Mouse (Mus musculus) intestine, embryonic 15.5 days (tissue): Measurements from ENCODE around the gene Fermt3. TPM values are rescaled to one million over a fixed set of nuclear protein-coding genes. Genes with fewer than 3 reads are reported as not detected.

Experiments used
- ATAC-seq: fragments of 200-750 bp; cut with Nextera tagmentation; 2 replicates; pipeline ENCODE4 v1.8.0; 2017; ENCODE audit warnings: moderate TSS enrichment, moderate library complexity
- H3K27ac ChIP-seq: fragments of 300-500 bp; sonication (generic); 2 replicates; pipeline ENCODE4 v1.5.1; 2015; ENCODE audit warnings: mild to moderate bottlenecking, inconsistent platforms
- H3K27me3 ChIP-seq: fragments of 300-500 bp; sonication (generic); replicated peaks from 2 replicates; pipeline ENCODE4 v1.6.1; 2015; ENCODE audit warnings: inconsistent platforms
- H3K36me3 ChIP-seq: fragments of 300-500 bp; sonication (generic); 2 replicates; pipeline ENCODE4 v1.6.1; 2015; ENCODE audit warnings: inconsistent platforms
- H3K4me1 ChIP-seq: fragments of 300-500 bp; sonication (generic); replicated peaks from 2 replicates; pipeline ENCODE4 v1.6.1; 2015; ENCODE audit warnings: inconsistent platforms
- H3K4me2 ChIP-seq: fragments of 300-500 bp; sonication (generic); replicated peaks from 2 replicates; pipeline ENCODE4 v1.6.1; 2015; ENCODE audit warnings: mild to moderate bottlenecking, inconsistent platforms
- H3K4me3 ChIP-seq: fragments of 300-500 bp; sonication (generic); replicated peaks from 2 replicates; pipeline ENCODE4 v1.5.1; 2015; ENCODE audit warnings: inconsistent platforms
- H3K9ac ChIP-seq: fragments of 300-500 bp; sonication (generic); 2 replicates; pipeline ENCODE4 v1.6.1; 2015; ENCODE audit warnings: inconsistent platforms
- H3K9me3 ChIP-seq: fragments of 300-500 bp; sonication (generic); 2 replicates; pipeline ENCODE4 v1.6.1; 2016; ENCODE audit warnings: inconsistent platforms
- WGBS: fragments of 180-500 bp; shearing (Covaris S2); methylation state at CpG from one replicate; pipeline ENCODE4 v1.1.7; 2015; 5-methylcytosine and 5-hydroxymethylcytosine counted together
- polyA plus RNA-seq: library from polyadenylated mRNA; unstranded; fragments of >200 nt; fragmentation: Nextera tagmentation; extraction: Ambion mirVana; gene quantifications from 2 replicates; pipeline ENCODE4 v1.2.1, GENCODE M21; 2015

The Fermt3 gene
- polyA plus RNA-seq, 1 experiment from 2014 or later = 9.8 TPM

DNA sequence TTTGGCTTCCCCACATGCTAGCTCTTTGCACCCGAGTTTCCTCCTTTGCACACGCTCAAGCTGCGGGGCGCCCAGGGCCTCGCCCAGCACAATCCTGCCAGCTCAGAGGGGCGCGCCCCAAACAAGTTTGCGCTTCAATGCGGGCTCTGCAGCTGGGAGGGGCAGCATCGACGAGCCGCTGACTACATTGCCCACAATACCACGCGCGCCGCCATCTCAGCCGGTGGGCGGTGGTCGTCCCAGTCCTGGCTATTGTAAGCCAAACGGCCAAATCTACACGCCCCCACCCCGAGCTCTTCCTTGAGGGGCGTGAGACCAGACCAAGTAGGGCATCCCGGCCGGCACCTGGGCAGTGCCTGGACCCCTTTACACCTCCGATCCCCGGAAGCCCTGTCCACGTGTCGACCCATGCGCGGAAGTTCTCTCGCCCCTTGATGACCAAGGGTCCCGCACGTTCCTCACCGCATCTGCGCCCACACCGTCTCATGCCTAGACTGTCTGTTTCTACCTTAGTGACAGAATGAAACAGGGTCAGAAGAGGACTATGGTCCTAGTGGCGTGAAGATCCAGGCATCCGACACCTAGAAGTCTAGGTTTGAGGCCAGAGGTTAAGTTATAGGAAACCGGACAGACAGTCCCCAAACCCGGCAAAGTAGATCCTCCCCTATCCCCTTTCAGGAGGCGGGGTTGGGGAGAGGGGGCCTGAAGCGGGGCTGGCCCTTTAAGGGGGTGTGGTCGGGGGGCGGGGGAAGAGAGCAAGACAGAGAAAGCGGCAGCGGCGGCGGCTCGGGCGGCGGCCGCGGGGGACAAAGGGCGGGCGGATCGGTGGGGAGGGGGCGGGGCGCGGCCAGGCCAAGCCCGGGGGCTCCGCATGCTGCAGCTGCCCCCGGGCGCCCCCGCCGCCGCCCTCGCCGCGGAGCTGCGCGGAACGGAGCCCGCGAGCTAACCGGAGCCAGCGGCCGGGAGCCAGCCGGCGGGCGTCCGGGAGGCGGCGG is 44.8 kb downstream of the Fermt3 start, which contains the start of gene Ppp1r14b:
Gene Ppp1r14b (plus strand): TSS at position 758 of the 995 bp plus-strand sequence.
- peak; percentile 69 for ATAC-seq
- H3K27me3 ChIP-seq = no peaks in the 10 kb centered on the region
- peak within 1 kb of the TSS; percentile 88 for H3K4me2 ChIP-seq
- H3K4me3 ChIP-seq = peak within 1 kb of the TSS; percentile 55
- no peaks in the 10 kb centered on the region for H3K9me3 ChIP-seq
- peaks cover 69% of the 10 kb centered on the region for H3K4me1 ChIP-seq
- peaks cover 11% of the 10 kb centered on the region; the same call in 1 of the 2 replicates for H3K36me3 ChIP-seq
- WGBS = under 1% methylated on average over 72 of the region's 84 CpGs
- H3K9ac ChIP-seq = peak within 1 kb of the TSS; percentile 73
- H3K27ac ChIP-seq = peak within 1 kb of the TSS; percentile 92

- Histone ChIP-seq H3K9ac (peak overlapping the region; percentile 73), H3K27me3 (no peaks in the 10 kb centered on the region), H3K4me1 (peaks cover 63% of the 10 kb centered on the region), H3K27ac (peak overlapping the region; percentile 92; the same call in 1 of the 2 replicates), H3K4me2 (peak overlapping the region; percentile 88), H3K9me3 (no peaks in the 10 kb centered on the region), H3K4me3 (peak overlapping the region; percentile 55), H3K36me3 (peaks cover 11% of the 10 kb centered on the region; the same call in 1 of the 2 replicates)
- WGBS = 33% methylated on average over 12 of the region's 12 CpGs
- ATAC-seq = no peak
These were observed 45.6 kb downstream of the Fermt3 start for GRCm38 (mm10) chr19:6973581-6974190.

DNA sequence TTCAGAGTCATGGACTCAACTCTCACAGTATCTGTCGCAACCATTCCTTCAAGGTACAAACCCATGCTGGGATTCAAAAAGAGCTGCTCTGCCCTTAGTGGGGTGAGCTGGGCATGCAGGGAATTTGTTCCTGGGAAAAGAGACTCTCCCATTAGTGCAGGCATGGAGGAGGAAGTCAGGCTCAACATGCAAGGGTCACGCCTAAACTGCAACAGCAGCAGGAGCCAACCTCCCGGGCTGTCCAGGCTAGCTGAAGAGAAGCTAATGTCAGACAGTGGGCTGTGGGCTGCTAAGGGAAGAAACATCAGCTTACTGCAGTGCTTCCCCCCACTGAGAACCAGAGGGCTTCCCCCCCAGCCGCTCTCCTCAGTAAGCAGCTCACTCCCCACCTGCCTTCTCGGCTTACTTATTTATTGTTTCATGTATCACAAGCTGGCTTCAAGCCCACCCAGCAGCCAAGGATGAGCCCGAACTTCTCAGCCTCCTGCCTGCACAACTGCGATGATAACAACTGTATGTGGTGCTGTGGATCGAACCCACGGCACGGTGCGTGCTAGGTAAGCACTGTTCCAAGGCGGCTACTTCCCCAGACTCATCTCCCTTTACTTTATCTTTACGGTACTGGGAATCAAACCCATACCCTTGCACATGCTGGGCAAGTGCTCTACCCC is 46.9 kb downstream of the Fermt3 start:
- ATAC-seq = no peak
- H3K36me3 ChIP-seq = peaks cover 2% of the 10 kb centered on the region; the same call in 1 of the 2 replicates
- no peaks in the 10 kb centered on the region for H3K9me3 ChIP-seq
- no peak overlapping the region for H3K4me3 ChIP-seq
- H3K27ac ChIP-seq = peak overlapping the region; percentile 49; the same call in 1 of the 2 replicates
- no peaks in the 10 kb centered on the region for H3K27me3 ChIP-seq
- peaks cover 58% of the 10 kb centered on the region for H3K4me1 ChIP-seq
- H3K4me2 ChIP-seq = no peak overlapping the region
- 76% methylated on average over 13 of the region's 13 CpGs for WGBS
- 0 out of 2 replicates have a peak overlapping the region, but pooled peaks have one; percentile 10 for H3K9ac ChIP-seq

GRCm38 (mm10) chr19:6971644-6972043 is 47.6 kb downstream of the Fermt3 start:
- H3K4me2 ChIP-seq = peak overlapping the region; percentile 72; the same call in 1 of the 2 replicates
- no peak overlapping the region for H3K4me3 ChIP-seq
- peak overlapping the region; percentile 92 for H3K27ac ChIP-seq
- H3K4me1 ChIP-seq = peaks cover 58% of the 10 kb centered on the region
- 24% methylated on average over 6 of the region's 6 CpGs for WGBS
- H3K9ac ChIP-seq = no peak overlapping the region; the same call in 1 of the 2 replicates
- no peaks in the 10 kb centered on the region for H3K27me3 ChIP-seq
- no peaks in the 10 kb centered on the region for H3K9me3 ChIP-seq
- H3K36me3 ChIP-seq = peaks cover under 1% of the 10 kb centered on the region; the same call in 1 of the 2 replicates
- ATAC-seq = no peak

DNA sequence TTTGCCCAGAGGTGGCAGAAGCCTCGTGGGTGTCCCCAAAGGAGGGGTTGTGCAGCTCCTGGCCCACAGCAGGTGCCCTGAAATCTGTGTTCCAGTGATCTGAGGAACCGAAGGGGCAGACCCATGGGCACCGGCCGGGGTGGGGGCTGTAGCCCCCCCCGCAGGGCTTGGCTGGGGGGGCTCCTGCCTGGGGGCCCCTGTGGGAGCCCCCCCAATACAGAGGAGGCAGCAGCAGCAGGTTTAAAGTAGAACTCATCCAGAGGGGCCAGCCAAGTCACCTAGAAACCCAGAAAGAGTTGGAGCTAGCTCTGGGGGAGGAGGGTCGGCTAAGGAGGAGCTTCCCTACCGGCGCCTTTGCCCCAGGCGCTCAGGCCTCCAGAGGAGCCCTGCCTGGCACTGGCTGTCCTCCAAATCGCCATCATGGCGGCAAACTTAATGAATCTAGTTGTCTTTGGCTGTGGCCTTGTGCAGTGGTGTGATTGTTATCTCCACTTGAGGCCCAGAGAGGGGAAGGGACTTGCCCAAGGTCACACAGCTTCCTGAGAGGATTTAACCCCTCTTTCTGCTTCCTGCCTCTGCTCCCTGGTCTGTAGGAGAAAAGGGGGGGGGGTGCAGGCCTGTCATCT is 48.7 kb downstream of the Fermt3 start:
- Histone ChIP-seq H3K27me3 (no peaks in the 10 kb centered on the region), H3K36me3 (peaks cover 8% of the 10 kb centered on the region; the same call in 1 of the 2 replicates), H3K9me3 (no peaks in the 10 kb centered on the region), H3K4me3 (peak overlapping the region; percentile 74), H3K4me2 (peak overlapping the region; percentile 72), H3K27ac (peak overlapping the region; percentile 92), H3K9ac (peak overlapping the region; percentile 87), H3K4me1 (peaks cover 54% of the 10 kb centered on the region)
- 28% methylated on average over 11 of the region's 11 CpGs for WGBS
- ATAC-seq = no peak

GRCm38 (mm10) chr19:6969665-6970381 is 49.4 kb downstream of the Fermt3 start:
- 1% methylated on average over 54 of the region's 55 CpGs for WGBS
- Histone ChIP-seq H3K9ac (peak overlapping the region; percentile 87), H3K4me1 (peaks cover 54% of the 10 kb centered on the region), H3K27ac (peak overlapping the region; percentile 92), H3K36me3 (peaks cover 15% of the 10 kb centered on the region), H3K9me3 (no peaks in the 10 kb centered on the region), H3K4me2 (peak overlapping the region; percentile 72), H3K27me3 (no peaks in the 10 kb centered on the region), H3K4me3 (peak overlapping the region; percentile 74)
- ATAC-seq = peak; percentile 72

GRCm38 (mm10) chr19:6969291-6969664 is 50.0 kb downstream of the Fermt3 start:
- Histone ChIP-seq H3K27me3 (no peaks in the 10 kb centered on the region), H3K9ac (peak overlapping the region; percentile 87), H3K4me2 (peak overlapping the region; percentile 72), H3K36me3 (peaks cover 20% of the 10 kb centered on the region), H3K27ac (peak overlapping the region; percentile 92), H3K4me1 (peaks cover 54% of the 10 kb centered on the region), H3K9me3 (no peaks in the 10 kb centered on the region), H3K4me3 (peak overlapping the region; percentile 74)
- peak; percentile 8 for ATAC-seq
- under 1% methylated on average over 20 of the region's 20 CpGs for WGBS

GRCm38 (mm10) chr19:6968491-6969271 is 50.6 kb downstream of the Fermt3 start:
- WGBS = 5% methylated on average over 15 of the region's 15 CpGs
- ATAC-seq = peak; percentile 86

DNA sequence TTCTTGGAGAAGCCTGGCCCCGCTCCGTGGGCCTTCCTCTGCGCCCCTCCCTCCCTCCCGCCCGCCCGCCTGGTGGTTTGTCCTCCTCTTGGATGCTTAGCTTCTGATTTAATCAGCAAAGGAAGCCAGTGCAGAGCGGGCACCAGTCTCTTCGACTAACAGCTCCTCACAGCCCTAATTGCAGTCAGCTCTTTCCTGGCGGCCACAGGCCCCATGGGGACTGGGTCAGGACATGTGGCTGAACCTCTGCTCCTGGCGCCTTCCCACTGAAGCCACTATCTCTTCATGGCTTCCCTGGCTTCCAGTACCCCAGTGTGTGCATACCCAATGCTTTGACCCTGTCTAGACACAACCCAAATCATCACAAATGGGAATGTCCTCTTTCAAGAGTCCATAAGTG is 62.8 kb downstream of the Fermt3 start:
- H3K9ac ChIP-seq = no peak overlapping the region
- H3K4me2 ChIP-seq = no peak overlapping the region
- H3K4me3 ChIP-seq = no peak overlapping the region
- peaks cover 64% of the 10 kb centered on the region for H3K36me3 ChIP-seq
- peaks cover 20% of the 10 kb centered on the region for H3K4me1 ChIP-seq
- H3K9me3 ChIP-seq = no peaks in the 10 kb centered on the region
- 75% methylated on average over 10 of the region's 10 CpGs for WGBS
- no peak overlapping the region for H3K27ac ChIP-seq
- no peak for ATAC-seq
- no peaks in the 10 kb centered on the region for H3K27me3 ChIP-seq

More at GRCm38 (mm10) chr19:6968491-6969271, 50.6 kb downstream of the Fermt3 start:
- Histone ChIP-seq H3K9ac (peak overlapping the region; percentile 87), H3K9me3 (no peaks in the 10 kb centered on the region), H3K4me1 (peaks cover 50% of the 10 kb centered on the region), H3K27me3 (no peaks in the 10 kb centered on the region), H3K27ac (peak overlapping the region; percentile 92), H3K4me2 (peak overlapping the region; percentile 72), H3K36me3 (peaks cover 25% of the 10 kb centered on the region), H3K4me3 (peak overlapping the region; percentile 74)

DNA sequence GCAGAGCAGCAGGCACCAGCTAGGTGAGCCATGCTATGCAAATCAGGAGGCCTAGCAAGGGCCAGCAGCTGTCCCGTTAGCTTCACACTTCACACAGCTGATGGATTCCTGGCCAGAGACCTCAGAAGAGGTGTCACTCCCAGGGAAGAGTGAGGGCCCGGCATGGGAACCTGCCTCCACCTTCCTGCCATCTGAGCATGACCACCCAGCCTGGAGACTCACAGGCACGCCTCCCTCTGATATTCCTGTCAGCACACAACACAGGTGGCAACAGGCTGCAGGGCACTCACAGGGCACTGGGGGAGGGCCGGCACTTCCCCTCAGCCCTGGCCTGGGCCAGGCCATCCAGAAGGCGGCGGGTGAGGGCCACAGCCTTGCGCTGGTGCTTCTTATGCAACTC is 63.8 kb downstream of the Fermt3 start:
- H3K36me3 ChIP-seq = peaks cover 60% of the 10 kb centered on the region
- H3K27me3 ChIP-seq = no peaks in the 10 kb centered on the region
- peaks cover 20% of the 10 kb centered on the region for H3K4me1 ChIP-seq
- H3K9ac ChIP-seq = no peak overlapping the region
- H3K4me2 ChIP-seq = no peak overlapping the region
- H3K27ac ChIP-seq = no peak overlapping the region
- WGBS = 77% methylated on average over 7 of the region's 7 CpGs
- no peak for ATAC-seq
- H3K9me3 ChIP-seq = no peaks in the 10 kb centered on the region
- no peak overlapping the region for H3K4me3 ChIP-seq
